Comparison of ENCODE assay signal across 20 mouse cellular contexts in the genomic region with DNA sequence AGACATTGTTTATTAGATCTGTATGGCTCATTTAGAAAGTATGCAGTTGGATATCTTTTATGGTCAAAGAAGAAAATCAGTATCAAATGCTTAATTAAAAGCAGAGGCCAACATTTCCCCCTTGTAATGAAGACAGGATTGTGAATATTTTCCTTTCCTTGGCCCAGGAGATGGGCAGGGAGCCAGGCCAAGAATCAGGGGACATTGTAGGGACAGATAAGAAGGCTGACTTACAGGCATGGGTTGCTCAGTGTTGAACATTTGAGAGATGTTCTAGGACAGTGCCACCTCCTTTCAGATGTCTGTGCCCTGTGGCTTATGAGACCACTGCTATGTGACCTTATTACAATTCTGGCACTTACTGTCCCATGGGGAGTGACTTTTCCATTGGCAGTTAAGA. TPM values are rescaled to one million over a fixed set of nuclear protein-coding genes. Genes with fewer than 3 reads are reported as not detected.
DNase-seq lines count a peak whose midpoint lies in the region; TF ChIP-seq lines count a peak whose summit lies in the region.
"Had no signal": no experiment of that assay in that cellular context is flagged by ENCODE, and none has a peak within 500 bp of the region (broad histone marks: within the 10 kb centered on the region; RNA-seq: fewer than 3 reads in every experiment).

No protein-coding gene starts in this region.

- H3K4me3 ChIP-seq in gastrocnemius, adult 2 months: no peak overlapping the region
- H3K4me3 ChIP-seq: embryonic facial prominence, embryonic 15.5 days; erythroblast, embryonic 14.5 days; forebrain, embryonic 10.5 days; heart, embryonic 15.5 days; hindbrain, embryonic 10.5 days; intestine, embryonic 15.5 days had no signal

- no peak overlapping the region for H3K27ac ChIP-seq in gastrocnemius, adult 2 months
- H3K27ac ChIP-seq: embryonic facial prominence, embryonic 15.5 days; forebrain, embryonic 10.5 days; heart, embryonic 15.5 days; hindbrain, embryonic 10.5 days; hindbrain, embryonic 14.5 days; intestine, embryonic 15.5 days had no signal

- TF ChIP-seq CTCF in gastrocnemius, adult 2 months (IDR thresholded peaks at IDR 0.05): no peak

- DNase-seq in adrenal gland, postnatal 25 days: peak; percentile 16
- no peak for DNase-seq in adrenal gland, postnatal 14 days
- peak; percentile 27 for DNase-seq in gastrocnemius, adult 2 months
- DNase-seq in gastrocnemius, postnatal 4 days (ENCODE audit: low spot score in 2 of 2): no peak
- DNase-seq in kidney, postnatal 4 days: peak; percentile 24 to 25
- DNase-seq in kidney, adult 18-20 months: no peak
- DNase-seq in NIH3T3 (ENCODE audit: low read depth): peak; percentile 29
- DNase-seq: adrenal gland, adult 2 months; cerebellum, adult 9-10 months; cerebellum, postnatal 36 days; gastrocnemius, postnatal 36 days; kidney, adult 2 months had no signal

- intact Hi-C loops in gastrocnemius, adult 2 months (cut with DNase I): no loop called here

RNA-seq across cellular contexts. Expression of a gene that starts 18.6 kb away (rescaled TPM):
- 5.7 and 10.3 TPM in 2 replicates for total RNA-seq in adrenal gland, postnatal 25 days (2021)
- 4.6 and 5.5 TPM in 2 replicates for total RNA-seq in adrenal gland, postnatal 14 days (2021)
- 1 to 10 TPM in 1 of 2 experiments, under 1 TPM in 1; 0.79 to 1.5 TPM for total RNA-seq in gastrocnemius, adult 2 months (2021)
- 10 to 100 TPM in 1 of 2 experiments, 1 to 10 TPM in 1; 9.6 to 10.7 TPM for total RNA-seq in gastrocnemius, postnatal 4 days (2021)
- total RNA-seq: MEL had no signal

Comparison
In these comparisons a context has a peak if more than half of its experiments do, and no peak if none do; other contexts are left out.
1. DNase-seq: peak in adrenal gland, postnatal 25 days (single experiment), gastrocnemius, adult 2 months (single experiment), kidney, postnatal 4 days (2 of 2) and NIH3T3 (single experiment); none in adrenal gland, postnatal 14 days (single experiment), gastrocnemius, postnatal 4 days (0 of 2) and kidney, adult 18-20 months (single experiment).